Mouse (Mus musculus): ENCODE results near the gene Tle3. TPM values are rescaled to one million over a fixed set of nuclear protein-coding genes. Genes with fewer than 3 reads are reported as not detected.

Gene Tle3
- polyA plus RNA-seq, 1 experiment: 39.1 TPM

DNA sequence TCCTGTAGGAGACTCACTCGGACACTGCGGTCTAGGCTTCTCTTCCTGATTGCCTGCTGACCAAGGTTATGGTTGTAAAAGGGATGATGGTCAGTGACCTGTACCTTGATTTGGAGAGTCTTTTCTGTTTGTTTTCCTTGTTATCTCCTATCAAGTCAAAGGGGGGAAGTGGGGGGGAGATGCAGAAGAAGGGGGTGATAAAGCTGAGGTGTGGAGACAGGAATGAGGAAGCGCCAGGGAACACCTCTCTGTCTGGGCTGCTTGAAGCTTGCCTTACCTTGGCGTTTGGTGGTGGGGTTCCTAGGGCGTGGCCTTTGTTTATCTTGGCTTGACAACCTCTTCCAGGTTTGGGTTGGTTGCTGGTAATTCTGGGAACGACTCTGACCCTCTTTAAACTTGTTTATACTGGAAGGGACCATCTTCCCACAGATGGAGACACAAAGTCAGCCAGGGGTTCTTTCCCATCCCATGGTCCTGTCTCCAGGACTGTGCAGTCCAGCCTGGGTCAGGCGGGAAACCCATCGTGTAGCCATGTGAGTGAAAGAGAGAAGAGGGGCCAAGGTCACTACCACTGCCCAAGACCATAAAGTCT, 10.5 kb downstream of the Tle3 start:
- Histone ChIP-seq H3K79me2 (ENCODE audit: control insufficient read depth, insufficient read depth) (peaks cover 88% of the 10 kb centered on the region), H3K4me3 (ENCODE audit: insufficient read depth, poor library complexity, severe bottlenecking) (no peak overlapping the region), H3K36me3 (ENCODE audit: control insufficient read depth, insufficient read depth) (peaks cover 68% of the 10 kb centered on the region), H3K27me3 (ENCODE audit: control insufficient read depth, insufficient read depth, insufficient read length) (no peaks in the 10 kb centered on the region), H3ac (ENCODE audit: control insufficient read depth, insufficient read length, low read depth) (no peak overlapping the region), H3K79me3 (ENCODE audit: low read depth) (peaks cover 57% of the 10 kb centered on the region)
- TF ChIP-seq MYOG (IDR thresholded peaks at IDR 0.05; ENCODE audit: control insufficient read depth, extremely low read depth, insufficient read length): no peak
- no peak for TF ChIP-seq CEBPB (IDR thresholded peaks at IDR 0.05; ENCODE audit: low read depth)
- TF ChIP-seq CTCF (IDR thresholded peaks at IDR 0.05; ENCODE audit: control insufficient read depth, insufficient read depth, insufficient read length): no peak
- TF ChIP-seq USF1 (IDR thresholded peaks at IDR 0.05; ENCODE audit: low read depth): no peak
- TF ChIP-seq MYOD1 (IDR thresholded peaks at IDR 0.05; ENCODE audit: control insufficient read depth, insufficient read length, low read depth): no peak

DNA sequence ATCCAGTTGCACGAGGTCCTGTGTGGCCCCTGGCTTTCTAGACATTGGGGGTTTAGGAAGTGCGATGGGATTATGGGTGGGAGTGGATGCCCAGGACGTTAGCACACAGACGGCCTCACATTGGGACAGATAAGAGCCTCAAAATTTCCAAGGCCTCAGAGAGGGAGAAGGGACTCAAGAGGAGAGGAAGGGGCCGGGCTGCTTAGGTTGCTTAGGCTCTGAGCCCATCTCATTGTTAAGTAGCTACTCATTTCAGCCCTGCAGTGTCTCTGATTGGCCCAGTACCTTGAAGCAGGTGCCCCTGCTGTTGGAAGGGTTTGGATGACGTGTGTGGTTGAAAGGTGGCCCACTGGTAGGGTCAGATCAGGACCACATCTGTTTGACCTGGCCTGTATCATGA, 11.9 kb downstream of the Tle3 start:
- Histone ChIP-seq H3K4me3 (ENCODE audit: insufficient read depth, poor library complexity, severe bottlenecking) (no peak overlapping the region), H3K79me2 (ENCODE audit: control insufficient read depth, insufficient read depth) (peaks cover 97% of the 10 kb centered on the region), H3K27me3 (ENCODE audit: control insufficient read depth, insufficient read depth, insufficient read length) (no peaks in the 10 kb centered on the region), H3K79me3 (ENCODE audit: low read depth) (peaks cover 60% of the 10 kb centered on the region), H3K36me3 (ENCODE audit: control insufficient read depth, insufficient read depth) (peaks cover 75% of the 10 kb centered on the region), H3ac (ENCODE audit: control insufficient read depth, insufficient read length, low read depth) (no peak overlapping the region)
- TF ChIP-seq MYOD1 (IDR thresholded peaks at IDR 0.05; ENCODE audit: control insufficient read depth, insufficient read length, low read depth) (no peak), CTCF (IDR thresholded peaks at IDR 0.05; ENCODE audit: control insufficient read depth, insufficient read depth, insufficient read length) (no peak), MAX (IDR thresholded peaks at IDR 0.05) (no peak), FOSL1 (IDR thresholded peaks at IDR 0.05; ENCODE audit: insufficient read depth, low read length, poor library complexity, severe bottlenecking) (no peak), CEBPB (IDR thresholded peaks at IDR 0.05; ENCODE audit: low read depth) (no peak), MYOG (IDR thresholded peaks at IDR 0.05; ENCODE audit: control insufficient read depth, extremely low read depth, insufficient read length) (no peak), USF1 (IDR thresholded peaks at IDR 0.05; ENCODE audit: low read depth) (no peak)

DNA sequence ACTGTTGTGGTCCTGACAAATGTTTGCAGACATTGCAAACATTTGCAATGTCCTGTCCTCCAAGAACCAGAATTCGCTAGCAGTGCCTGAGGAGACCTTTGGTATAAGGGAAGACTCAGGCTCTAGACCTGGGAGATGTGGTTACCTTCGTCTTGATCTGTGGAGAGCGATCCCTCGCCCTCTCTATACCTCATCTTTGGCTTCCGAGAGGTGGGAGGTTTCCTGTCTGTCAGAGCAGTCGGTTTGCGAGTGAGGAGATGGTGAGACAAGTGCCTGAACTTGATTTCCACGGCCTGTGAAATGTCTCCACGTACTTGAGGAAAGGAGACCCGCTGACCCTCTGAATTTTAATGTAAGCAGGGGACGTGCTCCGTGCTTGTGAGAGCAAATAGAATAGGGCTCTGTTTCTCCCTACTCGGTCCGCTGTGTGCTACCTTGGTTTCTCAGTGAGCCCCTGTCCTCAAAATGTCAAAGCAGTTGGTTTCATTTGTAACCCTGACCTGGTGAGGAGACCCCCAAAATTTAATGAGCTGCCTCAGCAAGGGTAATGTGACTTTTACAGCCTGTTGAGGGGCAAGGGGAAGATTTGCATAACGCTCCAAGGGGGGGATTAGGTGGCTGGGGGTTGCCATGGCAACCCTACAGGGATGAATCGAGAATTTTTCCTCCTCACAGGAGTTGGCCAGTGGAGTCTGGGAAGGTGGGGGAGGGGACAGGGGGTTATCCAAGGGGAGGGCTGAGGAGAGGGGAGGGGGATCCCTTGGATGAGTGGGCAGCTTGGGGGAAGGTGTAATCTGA, 12.7 kb downstream of the Tle3 start:
- H3K36me3 ChIP-seq (ENCODE audit: control insufficient read depth, insufficient read depth): peaks cover 69% of the 10 kb centered on the region
- H3K4me3 ChIP-seq (ENCODE audit: insufficient read depth, poor library complexity, severe bottlenecking): no peak overlapping the region
- TF ChIP-seq USF1 (IDR thresholded peaks at IDR 0.05; ENCODE audit: low read depth): no peak
- no peak for TF ChIP-seq CTCF (IDR thresholded peaks at IDR 0.05; ENCODE audit: control insufficient read depth, insufficient read depth, insufficient read length)
- TF ChIP-seq MAX (IDR thresholded peaks at IDR 0.05): no peak
- no peak for TF ChIP-seq FOSL1 (IDR thresholded peaks at IDR 0.05; ENCODE audit: insufficient read depth, low read length, poor library complexity, severe bottlenecking)
- no peak for TF ChIP-seq CEBPB (IDR thresholded peaks at IDR 0.05; ENCODE audit: low read depth)
- no peak for TF ChIP-seq MYOD1 (IDR thresholded peaks at IDR 0.05; ENCODE audit: control insufficient read depth, insufficient read length, low read depth)
- no peak for TF ChIP-seq MYOG (IDR thresholded peaks at IDR 0.05; ENCODE audit: control insufficient read depth, extremely low read depth, insufficient read length)

DNA sequence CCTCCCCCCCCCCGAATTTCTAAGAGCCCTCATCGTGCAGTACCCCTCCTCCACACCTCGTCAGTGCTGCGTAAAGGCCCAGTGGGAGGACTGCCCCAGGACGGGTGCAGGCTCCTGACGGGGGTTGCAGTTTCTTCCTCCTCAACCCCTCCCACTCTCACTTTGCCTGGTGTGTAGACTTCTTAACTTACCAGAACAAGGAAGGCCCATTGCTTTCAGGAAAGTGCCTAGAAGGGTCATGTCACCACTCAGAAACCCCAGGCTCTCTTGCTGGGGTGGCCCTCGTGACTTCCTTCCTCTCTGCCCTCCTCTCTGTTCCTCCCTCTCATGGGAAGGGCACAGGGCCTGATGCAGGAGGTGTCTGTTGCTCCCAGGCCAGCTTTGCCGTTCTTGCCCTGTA, 13.6 kb downstream of the Tle3 start:
- Histone ChIP-seq H3K79me3 (ENCODE audit: low read depth) (peaks cover 50% of the 10 kb centered on the region), H3K27me3 (ENCODE audit: control insufficient read depth, insufficient read depth, insufficient read length) (no peaks in the 10 kb centered on the region), H3ac (ENCODE audit: control insufficient read depth, insufficient read length, low read depth) (no peak overlapping the region), H3K4me3 (ENCODE audit: insufficient read depth, poor library complexity, severe bottlenecking) (no peak overlapping the region), H3K79me2 (ENCODE audit: control insufficient read depth, insufficient read depth) (peaks cover 97% of the 10 kb centered on the region), H3K36me3 (ENCODE audit: control insufficient read depth, insufficient read depth) (peaks cover 71% of the 10 kb centered on the region)
- TF ChIP-seq MAX (IDR thresholded peaks at IDR 0.05): no peak
- TF ChIP-seq CTCF (IDR thresholded peaks at IDR 0.05; ENCODE audit: control insufficient read depth, insufficient read depth, insufficient read length): no peak
- TF ChIP-seq MYOG (IDR thresholded peaks at IDR 0.05; ENCODE audit: control insufficient read depth, extremely low read depth, insufficient read length): no peak
- TF ChIP-seq USF1 (IDR thresholded peaks at IDR 0.05; ENCODE audit: low read depth): no peak
- no peak for TF ChIP-seq CEBPB (IDR thresholded peaks at IDR 0.05; ENCODE audit: low read depth)
- no peak for TF ChIP-seq MYOD1 (IDR thresholded peaks at IDR 0.05; ENCODE audit: control insufficient read depth, insufficient read length, low read depth)
- no peak for TF ChIP-seq FOSL1 (IDR thresholded peaks at IDR 0.05; ENCODE audit: insufficient read depth, low read length, poor library complexity, severe bottlenecking)

More for the DNA sequence above, 12.7 kb downstream of the Tle3 start:
- H3K79me2 ChIP-seq (ENCODE audit: control insufficient read depth, insufficient read depth): peaks cover 97% of the 10 kb centered on the region
- H3K27me3 ChIP-seq (ENCODE audit: control insufficient read depth, insufficient read depth, insufficient read length): no peaks in the 10 kb centered on the region
- peaks cover 54% of the 10 kb centered on the region for H3K79me3 ChIP-seq (ENCODE audit: low read depth)
- H3ac ChIP-seq (ENCODE audit: control insufficient read depth, insufficient read length, low read depth): no peak overlapping the region

DNA sequence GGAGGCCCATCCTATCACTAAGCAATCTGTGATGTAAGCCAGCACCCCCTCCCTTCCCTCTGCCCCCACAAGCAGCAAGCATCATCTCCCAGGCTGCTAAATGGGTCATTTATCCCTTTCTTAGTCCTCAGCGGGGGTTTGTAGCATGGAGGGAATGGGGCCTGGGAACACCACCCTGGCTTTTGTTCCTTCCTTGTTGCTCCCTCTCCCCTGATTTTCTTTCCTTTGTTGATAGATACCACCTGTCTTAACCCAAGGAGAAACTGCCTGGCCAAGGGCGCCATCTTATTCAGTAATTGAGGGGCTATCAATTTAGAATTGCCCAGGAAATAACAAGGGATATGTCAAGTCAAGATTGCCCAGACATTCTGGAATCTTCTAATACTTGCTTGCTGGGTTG, 14.1 kb downstream of the Tle3 start:
- H3K4me3 ChIP-seq (ENCODE audit: insufficient read depth, poor library complexity, severe bottlenecking): no peak overlapping the region
- TF ChIP-seq CTCF (IDR thresholded peaks at IDR 0.05; ENCODE audit: control insufficient read depth, insufficient read depth, insufficient read length) (no peak), MYOD1 (IDR thresholded peaks at IDR 0.05; ENCODE audit: control insufficient read depth, insufficient read length, low read depth) (no peak), USF1 (IDR thresholded peaks at IDR 0.05; ENCODE audit: low read depth) (no peak), MAX (IDR thresholded peaks at IDR 0.05) (no peak), FOSL1 (IDR thresholded peaks at IDR 0.05; ENCODE audit: insufficient read depth, low read length, poor library complexity, severe bottlenecking) (no peak), MYOG (IDR thresholded peaks at IDR 0.05; ENCODE audit: control insufficient read depth, extremely low read depth, insufficient read length) (no peak), CEBPB (IDR thresholded peaks at IDR 0.05; ENCODE audit: low read depth) (no peak)
- H3ac ChIP-seq (ENCODE audit: control insufficient read depth, insufficient read length, low read depth): no peak overlapping the region
- peaks cover 97% of the 10 kb centered on the region for H3K79me2 ChIP-seq (ENCODE audit: control insufficient read depth, insufficient read depth)
- no peaks in the 10 kb centered on the region for H3K27me3 ChIP-seq (ENCODE audit: control insufficient read depth, insufficient read depth, insufficient read length)
- peaks cover 71% of the 10 kb centered on the region for H3K36me3 ChIP-seq (ENCODE audit: control insufficient read depth, insufficient read depth)
- H3K79me3 ChIP-seq (ENCODE audit: low read depth): peaks cover 50% of the 10 kb centered on the region
